In the genomic region with DNA sequence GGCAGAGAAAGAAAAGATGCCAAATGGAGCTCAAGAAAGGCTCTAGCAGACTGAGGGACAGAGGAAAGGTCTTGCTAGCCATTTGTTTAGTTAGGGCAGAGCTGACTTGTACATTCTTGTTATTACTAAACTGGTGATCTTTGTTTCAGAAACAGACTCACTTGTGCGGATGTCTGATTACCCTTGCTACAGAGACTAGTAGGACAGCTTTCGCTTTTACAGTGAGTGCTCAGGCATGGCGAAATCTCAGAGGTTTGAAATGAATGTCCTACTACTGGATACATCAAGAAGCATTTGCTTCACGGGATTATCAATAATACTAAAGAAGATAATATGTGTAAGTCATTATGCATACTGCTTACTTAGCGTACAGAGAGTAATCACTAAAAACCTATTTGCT, we compare ENCODE assay signal across 1 mouse cellular context.
TF ChIP-seq lines count a peak whose summit lies in the region.

No protein-coding gene starts in this region.

TF ChIP-seq in CH12.LX, 34 proteins besides CTCF, POLR2A, EP300 and RAD21 (continued from another document):
- TF ChIP-seq ZC3H11A (IDR thresholded peaks at IDR 0.05; ENCODE audit: low read depth, low read length) = no peak
- no peak for TF ChIP-seq PAX5 (IDR thresholded peaks at IDR 0.05; ENCODE audit: low read length)
- TF ChIP-seq ZMIZ1 (IDR thresholded peaks at IDR 0.05; ENCODE audit: low read depth, low read length) = no peak
- no peak for TF ChIP-seq TBP (conservative IDR thresholded peaks at IDR 0.05; ENCODE audit: low read depth, low read length)
- TF ChIP-seq MEF2A (IDR thresholded peaks at IDR 0.05; ENCODE audit: borderline replicate concordance, low read depth, low read length) = peak; percentile 66; the same call in 1 of the 2 replicates
- TF ChIP-seq SIN3A (IDR thresholded peaks at IDR 0.05; ENCODE audit: low read length) = no peak; the same call in 1 of the 2 replicates
TF ChIP-seq in CH12.LX: peak in this region for 10.
